Comparison of ENCODE assay signal across 13 mouse cellular contexts in genomic region chr2:102223355-102224128, GRCm38 (mm10). TPM values are rescaled to one million over a fixed set of nuclear protein-coding genes. Genes with fewer than 3 reads are reported as not detected.
A peak's percentile ranks its signal among the peaks of the same experiment; 100 is the strongest.
DNase-seq lines count a peak whose midpoint lies in the region; ATAC-seq lines count a peak whose summit lies in the region.
"Had no signal": no experiment of that assay in that cellular context is flagged by ENCODE, and none has a peak within 500 bp of the region (broad histone marks: within the 10 kb centered on the region; RNA-seq: fewer than 3 reads in every experiment).

No protein-coding gene starts in this region.

- H3K4me3 ChIP-seq in forebrain, embryonic 14.5 days (ENCODE audit: low read depth, low read length), result no peak overlapping the region
- H3K4me3 ChIP-seq in neural tube, embryonic 15.5 days (replicated peaks), result no peak overlapping the region
- H3K4me3 ChIP-seq: limb, embryonic 13.5 days; stomach, embryonic 15.5 days had no signal

- no peak overlapping the region; the same call in 1 of the 2 replicates for H3K4me2 ChIP-seq in forebrain, embryonic 14.5 days (ENCODE audit: low read length)
- H3K4me2 ChIP-seq in neural tube, embryonic 15.5 days, result no peak overlapping the region
- H3K4me2 ChIP-seq: limb, embryonic 13.5 days; stomach, embryonic 15.5 days had no signal

- 3% methylated on average over 11 of the region's 11 CpGs for WGBS in forebrain, embryonic 14.5 days
- WGBS in neural tube, embryonic 15.5 days, result 15% methylated on average over 11 of the region's 11 CpGs

- peak; percentile 63 for ATAC-seq in forebrain, embryonic 14.5 days
- ATAC-seq in neural tube, embryonic 15.5 days (ENCODE audit: low FRiP score), result peak; percentile 51; the same call in 1 of the 2 replicates
- ATAC-seq in erythroid progenitor cell, adult 5-6 weeks (replicated peaks; ENCODE audit: low FRiP score, poor library complexity, severe bottlenecking), result no peak

- intact Hi-C loops in left cerebral cortex, postnatal 10 days (cut with DNase I), result no loop called here

- H3K27me3 ChIP-seq in forebrain, embryonic 14.5 days (replicated peaks; ENCODE audit: control insufficient read depth, insufficient read depth, low read length), result no peaks in the 10 kb centered on the region
- no peaks in the 10 kb centered on the region for H3K27me3 ChIP-seq in neural tube, embryonic 15.5 days (replicated peaks)
- H3K27me3 ChIP-seq: limb, embryonic 13.5 days; stomach, embryonic 15.5 days had no signal

- peak; percentile 12 for DNase-seq in left cerebral cortex, adult 11 months (ENCODE audit: low spot score)
- DNase-seq in left cerebral cortex, postnatal 10 days (ENCODE audit: extremely low spot score in 1 of 2, low spot score in 2 of 2), result no peak
- DNase-seq in forebrain, embryonic 14.5 days (ENCODE audit: low spot score), result peak; percentile 66
- peak; percentile 25 for DNase-seq in mesoderm, embryonic 11.5 days (ENCODE audit: low read depth, low spot score)
- no peak for DNase-seq in ovary, adult 18-20 months (ENCODE audit: low spot score)
- DNase-seq in heart, adult 9 months (ENCODE audit: low spot score in 2 of 2), result no peak
- DNase-seq: gastrocnemius, postnatal 10 days; kidney, adult 8-10 months; lung, adult 2 months had no signal

- H3K27ac ChIP-seq in forebrain, embryonic 14.5 days (ENCODE audit: low read depth, low read length), result 0 out of 2 replicates have a peak overlapping the region, but pooled peaks have one; percentile 21
- no peak overlapping the region for H3K27ac ChIP-seq in neural tube, embryonic 15.5 days (replicated peaks)
- H3K27ac ChIP-seq: limb, embryonic 13.5 days; stomach, embryonic 15.5 days had no signal

- no peak overlapping the region; the same call in 1 of the 2 replicates for H3K9ac ChIP-seq in forebrain, embryonic 14.5 days (ENCODE audit: low read length)
- H3K9ac ChIP-seq in neural tube, embryonic 15.5 days (replicated peaks), result no peak overlapping the region
- H3K9ac ChIP-seq: limb, embryonic 13.5 days; stomach, embryonic 15.5 days had no signal

- H3K4me1 ChIP-seq in forebrain, embryonic 14.5 days (ENCODE audit: control insufficient read depth, insufficient read depth, low read length), result peaks cover 21% of the 10 kb centered on the region
- peaks cover 14% of the 10 kb centered on the region for H3K4me1 ChIP-seq in neural tube, embryonic 15.5 days
- H3K4me1 ChIP-seq: stomach, embryonic 15.5 days had no signal

- no peaks in the 10 kb centered on the region for H3K36me3 ChIP-seq in forebrain, embryonic 14.5 days (ENCODE audit: control insufficient read depth, insufficient read depth, low read length)
- no peaks in the 10 kb centered on the region for H3K36me3 ChIP-seq in neural tube, embryonic 15.5 days
- H3K36me3 ChIP-seq: limb, embryonic 13.5 days; stomach, embryonic 15.5 days had no signal

- no peaks in the 10 kb centered on the region for H3K9me3 ChIP-seq in forebrain, embryonic 14.5 days (replicated peaks; ENCODE audit: control insufficient read depth, low read length)
- no peaks in the 10 kb centered on the region for H3K9me3 ChIP-seq in neural tube, embryonic 15.5 days (replicated peaks)
- H3K9me3 ChIP-seq: stomach, embryonic 15.5 days had no signal

RNA-seq across cellular contexts. Expression of gene Ldlrad3, which starts 37.4 kb away (rescaled TPM):
- total RNA-seq in left cerebral cortex, postnatal 10 days (2021), result 10 to 100 TPM; 12.5 to 13.1 TPM
- 18.1 and 21.1 TPM in 2 replicates for polyA plus RNA-seq in forebrain, embryonic 14.5 days (2014; fragmentation: Nextera tagmentation; extraction: Ambion mirVana)
- 30.7 and 32.6 TPM in 2 replicates for polyA plus RNA-seq in neural tube, embryonic 15.5 days (2015; fragmentation: Nextera tagmentation; extraction: Ambion mirVana)
- total RNA-seq in erythroid progenitor cell, adult 5-6 weeks (2015; ENCODE audit: low replicate concordance), result 2.9 and 8.8 TPM in 2 replicates
- total RNA-seq in erythroid progenitor cell, adult 5-6 weeks (2017; ENCODE audit: low replicate concordance), result 0.39 and 2.2 TPM in 2 replicates

Comparison
In these comparisons a context has a peak if more than half of its experiments do, and no peak if none do; other contexts are left out.
1. DNase-seq: peak in left cerebral cortex, adult 11 months (single experiment), forebrain, embryonic 14.5 days (single experiment) and mesoderm, embryonic 11.5 days (single experiment); none in left cerebral cortex, postnatal 10 days (0 of 2), ovary, adult 18-20 months (single experiment) and heart, adult 9 months (0 of 2).